Mouse (Mus musculus) Patski (cell line): ENCODE results near the gene Papss1. TPM values are rescaled to one million over a fixed set of nuclear protein-coding genes. Genes with fewer than 3 reads are reported as not detected.

Source experiments
- ATAC-seq: fragments of 100-300 bp; one replicate; pipeline ENCODE4 v1.8.0; 2021
- CTCF ChIA-PET: fragments of 350-600 bp; sonication (Branson Sonifier 250); formaldehyde crosslinking; loops from one replicate; lab custom pipeline; 2022; ENCODE audit warnings: inconsistent platforms; lab: Charles Lee
- POLR2A ChIA-PET: fragments of 350-600 bp; sonication (Branson Sonifier 250); formaldehyde crosslinking; loops from one replicate; lab custom pipeline; 2022; ENCODE audit warnings: antibody characterized with exemption, inconsistent platforms; lab: Charles Lee
- DNase-seq: peaks from one replicate; pipeline ENCODE4 v3.0.0-alpha.2; 2011; ENCODE audit warnings: low read depth, low spot score
- H3K27me3 ChIP-seq: fragments of 371-371 bp; one replicate; pipeline ENCODE4 v1.5.1; 2021
- CTCF ChIP-seq: fragments of 100-300 bp; IDR thresholded peaks from one replicate; pipeline ENCODE4 v1.5.1; 2021
- in situ Hi-C: fragments of 300-500 bp; cut with MboI; formaldehyde crosslinking; loops from 3 replicates; pipeline ENCODE4 v1.11.1; 2018; ENCODE audit warnings: low pct_unique_long_range_greater_than_20kb, mixed read lengths
- polyA plus RNA-seq: library from polyadenylated mRNA; unstranded; gene quantifications from one replicate; pipeline ENCODE4 v1.2.3, GENCODE M21; 2021

Gene Papss1
- polyA plus RNA-seq, 1 experiment from 2014 or later: 90.2 TPM

- ATAC-seq: no peak
- in situ Hi-C loops: no loop called here
- no peak for TF ChIP-seq CTCF
- ChIA-PET POLR2A (no interaction called here), CTCF (interaction anchor here (1.8 kb wide), 1 partner anchor 11 kb away, joined by 6 read pairs; no protein-coding TSS in a partner anchor)
- H3K27me3 ChIP-seq: no peaks in the 10 kb centered on the region
- DNase-seq: no peak
These were observed 62.9 kb downstream of the Papss1 start for GRCm38 (mm10) chr3:131627476-131627875.

- no peak for TF ChIP-seq CTCF
- in situ Hi-C loops: no loop called here
- ATAC-seq: no peak
- ChIA-PET POLR2A (no interaction called here), CTCF (no interaction called here)
- no peak for DNase-seq
- no peaks in the 10 kb centered on the region for H3K27me3 ChIP-seq
These were observed 63.7 kb downstream of the Papss1 start for GRCm38 (mm10) chr3:131628265-131628664.

GRCm38 (mm10) chr3:131628931-131629330 is 64.4 kb downstream of the Papss1 start:
- ATAC-seq (no peak), DNase-seq (no peak)
- in situ Hi-C loops: no loop called here
- TF ChIP-seq CTCF: no peak
- no peaks in the 10 kb centered on the region for H3K27me3 ChIP-seq
- POLR2A ChIA-PET: no interaction called here
- CTCF ChIA-PET: interaction anchor here (0.9 kb wide), 1 partner anchor 65 kb away, joined by 3 read pairs; no protein-coding TSS in a partner anchor

DNA sequence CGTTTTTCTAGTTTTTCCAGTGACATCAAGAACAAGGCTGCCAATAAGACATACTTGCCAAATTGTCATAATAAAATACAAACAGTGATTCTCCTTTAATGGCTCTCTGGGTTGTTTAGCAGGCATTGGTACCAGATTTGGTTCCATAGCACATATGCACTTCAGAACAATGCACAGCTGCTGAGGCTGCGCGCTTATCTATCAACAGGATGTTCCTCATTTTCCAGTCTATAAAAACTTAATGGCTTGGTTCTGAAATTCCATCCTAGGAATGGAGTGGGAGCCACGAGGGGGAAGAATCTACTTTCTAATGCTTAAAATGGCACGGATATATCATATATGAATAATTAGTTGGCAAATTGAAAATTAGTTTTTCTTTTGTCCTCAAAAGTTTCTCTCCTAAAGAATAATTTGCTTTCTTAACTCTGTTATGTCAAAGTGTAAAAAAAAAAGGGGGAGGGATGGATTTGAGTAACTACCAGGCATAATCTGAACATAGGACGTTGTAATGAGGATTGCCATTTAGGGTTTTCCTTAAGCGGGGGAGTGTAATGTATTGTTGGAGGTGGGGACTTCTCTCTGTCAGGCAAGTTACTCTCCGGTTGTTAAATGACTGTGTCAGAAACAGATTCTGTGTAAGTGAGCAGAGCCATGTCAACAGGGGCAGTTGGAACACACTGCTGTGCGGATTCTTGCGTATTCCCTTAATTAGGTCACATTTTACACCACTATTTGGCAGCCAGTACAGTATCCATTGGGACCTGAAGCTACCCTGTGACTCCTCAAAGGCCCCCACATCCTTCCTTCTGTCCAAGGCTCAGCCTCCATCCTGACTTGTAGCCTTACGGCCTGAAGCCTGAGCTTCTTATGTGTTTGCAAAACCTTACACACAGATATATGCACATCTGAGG is 66.1 kb downstream of the Papss1 start:
- DNase-seq (no peak), ATAC-seq (no peak)
- no peak for TF ChIP-seq CTCF
- H3K27me3 ChIP-seq: no peaks in the 10 kb centered on the region
- POLR2A ChIA-PET: interaction anchor here (1.1 kb wide), 1 partner anchor 26 kb away, joined by 3 read pairs; no protein-coding TSS in a partner anchor
- in situ Hi-C loops: no loop called here
- CTCF ChIA-PET: interaction anchor here (1.2 to 1.7 kb wide), 5 partner anchors 11 to 37 kb away, joined by 3 to 4 read pairs (median 3); no protein-coding TSS in a partner anchor

DNA sequence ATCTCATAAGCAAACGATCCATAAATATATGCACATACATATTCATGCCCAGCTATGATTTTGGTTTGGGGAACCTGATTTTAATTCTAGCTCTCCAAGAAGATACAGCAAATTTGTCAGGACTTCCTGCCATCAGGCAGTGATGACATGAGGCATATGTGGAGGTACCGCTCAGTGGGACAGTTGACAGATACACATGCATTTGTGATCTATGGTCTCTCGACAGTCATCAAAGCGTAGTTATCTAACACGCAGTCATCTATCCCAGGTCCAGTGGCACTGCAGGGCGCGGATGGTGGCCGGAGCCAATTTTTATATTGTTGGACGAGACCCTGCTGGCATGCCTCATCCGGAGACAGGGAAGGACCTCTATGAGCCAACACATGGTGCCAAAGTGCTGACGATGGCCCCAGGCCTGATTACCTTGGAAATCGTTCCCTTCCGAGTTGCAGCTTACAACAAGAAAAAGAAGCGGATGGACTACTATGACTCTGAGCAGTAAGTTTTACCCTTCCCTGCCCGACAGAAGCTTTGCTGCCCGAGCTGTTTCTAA is 66.8 kb downstream of the Papss1 start:
- H3K27me3 ChIP-seq: no peaks in the 10 kb centered on the region
- ATAC-seq: no peak
- no peak for TF ChIP-seq CTCF
- in situ Hi-C loops: no loop called here
- CTCF ChIA-PET: interaction anchor here (1.0 to 1.7 kb wide), 6 partner anchors 10 to 65 kb away, joined by 3 to 4 read pairs (median 3); no protein-coding TSS in a partner anchor
- no peak for DNase-seq
- POLR2A ChIA-PET: interaction anchor here (1.1 kb wide), 1 partner anchor 25 kb away, joined by 3 read pairs; no protein-coding TSS in a partner anchor

- no peaks in the 10 kb centered on the region for H3K27me3 ChIP-seq
- TF ChIP-seq CTCF: no peak
- ChIA-PET CTCF (interaction anchor here (1.4 to 2.3 kb wide), 3 partner anchors 9 to 100 kb away, joined by 3 to 5 read pairs (median 5); no protein-coding TSS in a partner anchor), POLR2A (interaction anchor here (1.3 kb wide), 1 partner anchor 9 kb away, joined by 5 read pairs; no protein-coding TSS in a partner anchor)
- DNase-seq (no peak), ATAC-seq (no peak)
- in situ Hi-C loops: no loop called here
These were observed 69.5 kb downstream of the Papss1 start for GRCm38 (mm10) chr3:131634091-131634490.

DNA sequence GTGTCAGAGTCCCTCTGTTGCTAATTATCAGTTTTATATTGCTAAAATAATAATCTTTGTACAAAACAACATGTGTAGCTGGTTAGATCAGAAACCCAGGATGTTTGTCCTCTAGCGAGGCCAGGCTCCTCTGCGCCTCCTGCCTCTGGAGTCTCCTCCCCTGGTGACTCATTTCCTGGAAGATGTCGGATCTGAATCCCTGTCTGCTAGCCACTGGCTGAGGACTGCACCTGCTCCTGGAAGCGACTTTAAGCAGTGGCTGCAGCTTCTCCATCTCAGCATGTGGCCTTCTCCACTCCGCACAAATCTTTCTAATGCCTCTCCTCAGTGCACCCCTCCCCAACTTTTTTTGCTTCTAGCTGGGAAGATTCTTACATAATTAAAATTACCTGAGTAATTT is 71.6 kb downstream of the Papss1 start:
- ChIA-PET POLR2A (no interaction called here), CTCF (interaction anchor here (0.8 to 1.5 kb wide), 2 partner anchors 12 kb away, joined by 3 read pairs; no protein-coding TSS in a partner anchor)
- no peaks in the 10 kb centered on the region for H3K27me3 ChIP-seq
- no peak for TF ChIP-seq CTCF
- ATAC-seq (no peak), DNase-seq (no peak)
- in situ Hi-C loops: no loop called here

- no peak for TF ChIP-seq CTCF
- CTCF ChIA-PET: no interaction called here
- DNase-seq (no peak), ATAC-seq (no peak)
- POLR2A ChIA-PET: no interaction called here
- in situ Hi-C loops: no loop called here
- H3K27me3 ChIP-seq: no peaks in the 10 kb centered on the region
These were observed 72.4 kb downstream of the Papss1 start for GRCm38 (mm10) chr3:131637008-131637407.

- no peak for TF ChIP-seq CTCF
- no peaks in the 10 kb centered on the region for H3K27me3 ChIP-seq
- DNase-seq (no peak), ATAC-seq (no peak)
- ChIA-PET CTCF (interaction anchor here (0.9 to 1.9 kb wide), 3 partner anchors 11 to 122 kb away, joined by 3 to 6 read pairs (median 3); no protein-coding TSS in a partner anchor), POLR2A (interaction anchor here (0.6 kb wide), 1 partner anchor 18 kb away, joined by 3 read pairs; no protein-coding TSS in a partner anchor)
- in situ Hi-C loops: no loop called here
These were observed 73.1 kb downstream of the Papss1 start for GRCm38 (mm10) chr3:131637664-131638063.

DNA sequence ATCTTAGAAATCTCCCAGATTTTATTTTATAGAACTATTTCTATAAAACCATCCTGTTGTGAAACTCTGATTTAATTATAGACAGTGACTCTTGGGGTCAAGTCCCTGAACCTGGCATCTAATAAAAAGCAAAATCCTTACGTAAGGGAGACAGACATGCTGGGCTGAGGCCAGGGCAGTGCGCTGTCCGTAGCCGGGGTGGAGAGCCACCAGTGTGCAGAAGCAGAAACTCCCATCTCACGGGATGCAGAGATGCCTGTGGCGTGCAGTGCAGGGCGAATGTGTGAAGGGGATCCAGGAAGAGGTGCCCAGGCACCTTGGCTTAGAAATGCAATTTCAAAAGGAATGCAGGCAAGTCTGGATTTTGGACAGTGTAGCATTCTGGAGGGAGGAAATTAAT is 73.6 kb downstream of the Papss1 start:
- H3K27me3 ChIP-seq: no peaks in the 10 kb centered on the region
- ChIA-PET POLR2A (interaction anchor here (0.6 kb wide), 1 partner anchor 18 kb away, joined by 3 read pairs; no protein-coding TSS in a partner anchor), CTCF (interaction anchor here (0.9 to 1.9 kb wide), 3 partner anchors 12 to 121 kb away, joined by 3 to 6 read pairs (median 3); no protein-coding TSS in a partner anchor)
- ATAC-seq: no peak
- in situ Hi-C loops: no loop called here
- DNase-seq: no peak
- TF ChIP-seq CTCF: no peak
